Mouse (Mus musculus) C2C12 (cell line): ENCODE measurements around the gene Rfx2. TPM values are rescaled to one million over a fixed set of nuclear protein-coding genes. Genes with fewer than 3 reads are reported as not detected.

ENCODE experiments used
- H3K27me3 ChIP-seq: one replicate; pipeline ENCODE4 v1.6.1; 2011; ENCODE audit not compliant: control insufficient read depth, insufficient read depth, insufficient read length
- H3K36me3 ChIP-seq: one replicate; pipeline ENCODE4 v1.6.1; 2011; ENCODE audit not compliant: control insufficient read depth, insufficient read depth
- H3K4me3 ChIP-seq: one replicate; pipeline ENCODE4 v1.5.1; 2011; ENCODE audit warnings: mild to moderate bottlenecking, control low read depth; ENCODE audit not compliant: poor library complexity, insufficient read depth, severe bottlenecking
- H3K79me2 ChIP-seq: one replicate; pipeline ENCODE4 v1.6.1; 2011; ENCODE audit not compliant: control insufficient read depth, insufficient read depth
- H3K79me3 ChIP-seq: one replicate; pipeline ENCODE4 v1.6.1; 2011; ENCODE audit warnings: low read depth, control low read depth
- H3ac ChIP-seq: one replicate; pipeline ENCODE3; 2011; ENCODE audit warnings: low read depth; ENCODE audit not compliant: control insufficient read depth, insufficient read length
- CEBPB ChIP-seq: IDR thresholded peaks from one replicate; pipeline ENCODE4 v1.6.1; 2011; ENCODE audit warnings: low read depth, mild to moderate bottlenecking, control low read depth, moderate library complexity
- CTCF ChIP-seq: IDR thresholded peaks from one replicate; pipeline ENCODE4 v1.5.1; 2011; ENCODE audit not compliant: control insufficient read depth, insufficient read depth, insufficient read length
- FOSL1 ChIP-seq: IDR thresholded peaks from one replicate; pipeline ENCODE4 v1.8.0; 2011; ENCODE audit warnings: mild to moderate bottlenecking, low read length; ENCODE audit not compliant: poor library complexity, insufficient read depth, severe bottlenecking
- MAX ChIP-seq: IDR thresholded peaks from one replicate; pipeline ENCODE4 v1.6.1; 2011; ENCODE audit warnings: mild to moderate bottlenecking, control low read depth
- MYOD1 ChIP-seq: IDR thresholded peaks from one replicate; pipeline ENCODE4 v1.6.1; 2011; ENCODE audit warnings: low read depth; ENCODE audit not compliant: control insufficient read depth, insufficient read length
- MYOG ChIP-seq: IDR thresholded peaks from one replicate; pipeline ENCODE4 v1.6.1; 2011; ENCODE audit not compliant: control insufficient read depth, insufficient read length; ENCODE audit errors: extremely low read depth
- USF1 ChIP-seq: IDR thresholded peaks from one replicate; pipeline ENCODE4 v1.6.1; 2011; ENCODE audit warnings: low read depth, mild to moderate bottlenecking, control low read depth, moderate library complexity
- polyA plus RNA-seq: library from polyadenylated mRNA; unstranded; fragments of >200 nt; fragmentation: generic; extraction: Trizol; gene quantifications from one replicate; pipeline ENCODE4 v1.2.1, GENCODE M21; 2012; ENCODE audit warnings: missing spikeins

Gene Rfx2
- polyA plus RNA-seq, 1 experiment, result 2.6 TPM

- Histone ChIP-seq H3K79me2 (no peaks in the 10 kb centered on the region), H3K27me3 (no peaks in the 10 kb centered on the region), H3K36me3 (no peaks in the 10 kb centered on the region), H3K79me3 (no peaks in the 10 kb centered on the region), H3K4me3 (no peak overlapping the region), H3ac (no peak overlapping the region)
- peak; percentile 97 for TF ChIP-seq CTCF
- no peak for TF ChIP-seq USF1
These were observed 22.3 kb downstream of the Rfx2 start for GRCm38 (mm10) chr17:56808518-56808917.

- H3ac ChIP-seq, result no peak overlapping the region
- no peaks in the 10 kb centered on the region for H3K27me3 ChIP-seq
- H3K36me3 ChIP-seq, result no peaks in the 10 kb centered on the region
- H3K4me3 ChIP-seq, result no peak overlapping the region
- no peaks in the 10 kb centered on the region for H3K79me2 ChIP-seq
- no peaks in the 10 kb centered on the region for H3K79me3 ChIP-seq
- TF ChIP-seq CEBPB (no peak), MYOD1 (no peak), CTCF (no peak), MAX (no peak), FOSL1 (no peak), USF1 (no peak), MYOG (no peak)
These were observed 25.0 kb downstream of the Rfx2 start for GRCm38 (mm10) chr17:56805784-56806183.

- H3K4me3 ChIP-seq, result no peak overlapping the region
- H3K79me2 ChIP-seq, result no peaks in the 10 kb centered on the region
- no peaks in the 10 kb centered on the region for H3K27me3 ChIP-seq
- TF ChIP-seq MYOD1 (no peak), USF1 (no peak)
- H3K36me3 ChIP-seq, result no peaks in the 10 kb centered on the region
- no peaks in the 10 kb centered on the region for H3K79me3 ChIP-seq
- H3ac ChIP-seq, result no peak overlapping the region
These were observed 25.9 kb downstream of the Rfx2 start for GRCm38 (mm10) chr17:56804952-56805351.

- H3K27me3 ChIP-seq, result no peaks in the 10 kb centered on the region
- no peaks in the 10 kb centered on the region for H3K79me3 ChIP-seq
- no peak overlapping the region for H3ac ChIP-seq
- H3K4me3 ChIP-seq, result no peak overlapping the region
- TF ChIP-seq MYOD1 (no peak), CTCF (no peak), USF1 (no peak), MAX (no peak), MYOG (no peak), CEBPB (no peak), FOSL1 (no peak)
- no peaks in the 10 kb centered on the region for H3K79me2 ChIP-seq
- H3K36me3 ChIP-seq, result no peaks in the 10 kb centered on the region
These were observed 28.7 kb downstream of the Rfx2 start for GRCm38 (mm10) chr17:56802065-56802464.

GRCm38 (mm10) chr17:56799276-56799675 is 31.5 kb downstream of the Rfx2 start:
- TF ChIP-seq USF1 (no peak), MYOD1 (no peak), CTCF (no peak)
- H3K4me3 ChIP-seq, result no peak overlapping the region
- no peaks in the 10 kb centered on the region for H3K79me2 ChIP-seq
- no peaks in the 10 kb centered on the region for H3K36me3 ChIP-seq
- H3K27me3 ChIP-seq, result no peaks in the 10 kb centered on the region
- no peak overlapping the region for H3ac ChIP-seq
- no peaks in the 10 kb centered on the region for H3K79me3 ChIP-seq

- H3K4me3 ChIP-seq, result no peak overlapping the region
These were observed 37.0 kb downstream of the Rfx2 start for GRCm38 (mm10) chr17:56793614-56794319.

More at GRCm38 (mm10) chr17:56793614-56794319, 37.0 kb downstream of the Rfx2 start:
- H3K27me3 ChIP-seq, result no peaks in the 10 kb centered on the region
- no peaks in the 10 kb centered on the region for H3K36me3 ChIP-seq
- TF ChIP-seq FOSL1 (no peak), MYOG (no peak), CTCF (no peak), USF1 (no peak), CEBPB (no peak), MYOD1 (no peak), MAX (no peak)
- H3ac ChIP-seq, result no peak overlapping the region
- no peaks in the 10 kb centered on the region for H3K79me3 ChIP-seq
- no peaks in the 10 kb centered on the region for H3K79me2 ChIP-seq
